Mouse (Mus musculus): ENCODE measurements at regions not wholly inside any gene's neighbourhood (a gene's known extent, or its start where the extent isn't known, plus 50 kb on each side); places are given as distances from the start of the nearest gene placed in this dataset.

DNA sequence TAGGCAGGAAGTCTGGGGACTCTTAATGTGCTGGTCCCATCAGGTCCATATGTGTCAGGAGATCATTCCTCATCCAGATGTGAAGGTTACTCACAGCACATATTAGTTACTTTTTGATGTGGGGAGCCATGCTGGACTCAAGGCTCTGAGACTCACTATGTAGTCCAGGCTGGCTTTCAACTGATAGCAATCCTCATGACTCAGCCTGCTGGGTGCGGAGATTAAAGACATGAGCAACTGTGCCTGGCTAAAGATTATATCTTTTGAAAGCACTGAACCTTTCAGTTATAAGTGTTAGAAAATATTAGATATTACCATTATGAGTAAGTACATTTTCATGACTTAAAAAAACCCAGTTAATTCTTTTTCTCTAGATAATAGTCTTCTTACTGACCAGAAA, 155.6 kb upstream of the Itga4 start:
- Histone ChIP-seq H3K9ac (replicated peaks; ENCODE audit: low read depth, low read length) (no peak overlapping the region), H3K4me2 (ENCODE audit: low read depth, low read length) (no peak overlapping the region), H3K36me3 (replicated peaks; ENCODE audit: control insufficient read depth, insufficient read depth, low read length) (no peaks in the 10 kb centered on the region), H3K9me3 (replicated peaks; ENCODE audit: control insufficient read depth, low read length) (no peaks in the 10 kb centered on the region), H3K27me3 (ENCODE audit: control insufficient read depth, insufficient read depth, low read length) (no peaks in the 10 kb centered on the region), H3K4me3 (ENCODE audit: low read depth, low read length) (no peak overlapping the region), H3K4me1 (ENCODE audit: control insufficient read depth, insufficient read depth) (no peaks in the 10 kb centered on the region), H3K27ac (ENCODE audit: low read depth) (no peak overlapping the region)
- ATAC-seq (ENCODE audit: insufficient read depth, low read depth) (no peak), DNase-seq (ENCODE audit: low spot score) (no peak)
- WGBS = 84% methylated on average over 1 of the region's 1 CpGs
- TF ChIP-seq EP300 (IDR thresholded peaks at IDR 0.05; ENCODE audit: low read depth) (no peak), CTCF (IDR thresholded peaks at IDR 0.05; ENCODE audit: low read depth) (no peak)

- H3K4me1 ChIP-seq (ENCODE audit: control insufficient read depth, insufficient read depth) = no peaks in the 10 kb centered on the region
- no peak for ATAC-seq (ENCODE audit: insufficient read depth, low read depth)
- no peak overlapping the region for H3K27ac ChIP-seq (ENCODE audit: low read depth)
- no peaks in the 10 kb centered on the region for H3K9me3 ChIP-seq (replicated peaks; ENCODE audit: control insufficient read depth, low read length)
- no peak overlapping the region for H3K9ac ChIP-seq (replicated peaks; ENCODE audit: low read depth, low read length)
- H3K36me3 ChIP-seq (replicated peaks; ENCODE audit: control insufficient read depth, insufficient read depth, low read length) = no peaks in the 10 kb centered on the region
- no peak for DNase-seq (ENCODE audit: low spot score)
- no peaks in the 10 kb centered on the region for H3K27me3 ChIP-seq (ENCODE audit: control insufficient read depth, insufficient read depth, low read length)
- no peak for TF ChIP-seq CTCF (IDR thresholded peaks at IDR 0.05; ENCODE audit: low read depth)
- no peak for TF ChIP-seq EP300 (IDR thresholded peaks at IDR 0.05; ENCODE audit: low read depth)
- no peak overlapping the region for H3K4me3 ChIP-seq (ENCODE audit: low read depth, low read length)
- no peak overlapping the region for H3K4me2 ChIP-seq (ENCODE audit: low read depth, low read length)
- 68% methylated on average over 1 of the region's 1 CpGs for WGBS
Measured at GRCm38 (mm10) chr2:79111673-79112072, 143.6 kb upstream of the Itga4 start.

DNA sequence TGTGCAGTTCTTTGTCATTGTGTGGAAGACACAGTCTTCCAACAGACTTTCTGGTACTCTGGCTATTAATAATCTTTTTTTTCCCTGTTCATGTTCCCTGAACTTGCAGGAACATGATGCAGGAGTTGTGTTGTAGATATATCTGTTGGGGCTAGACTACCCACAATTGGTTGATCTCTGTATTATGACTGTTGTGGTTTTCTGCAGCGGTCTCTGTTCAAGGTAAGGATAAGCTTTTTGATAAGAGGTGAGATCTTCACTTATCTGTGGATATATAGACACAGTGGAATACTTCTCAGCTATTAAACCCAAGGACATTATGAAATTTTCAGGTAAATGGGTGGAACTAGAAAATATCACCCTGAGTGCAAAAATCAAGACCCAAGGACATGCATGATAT, 143.2 kb upstream of the Itga4 start:
- H3K36me3 ChIP-seq (replicated peaks; ENCODE audit: control insufficient read depth, insufficient read depth, low read length) = no peaks in the 10 kb centered on the region
- DNase-seq (ENCODE audit: low spot score) (no peak), ATAC-seq (ENCODE audit: insufficient read depth, low read depth) (no peak)
- no peaks in the 10 kb centered on the region for H3K27me3 ChIP-seq (ENCODE audit: control insufficient read depth, insufficient read depth, low read length)
- no peaks in the 10 kb centered on the region for H3K4me1 ChIP-seq (ENCODE audit: control insufficient read depth, insufficient read depth)
- H3K27ac ChIP-seq (ENCODE audit: low read depth) = no peak overlapping the region
- no peak overlapping the region for H3K9ac ChIP-seq (replicated peaks; ENCODE audit: low read depth, low read length)
- no peak overlapping the region for H3K4me2 ChIP-seq (ENCODE audit: low read depth, low read length)
- no peak overlapping the region for H3K4me3 ChIP-seq (ENCODE audit: low read depth, low read length)
- no peaks in the 10 kb centered on the region for H3K9me3 ChIP-seq (replicated peaks; ENCODE audit: control insufficient read depth, low read length)
- WGBS = 78% methylated on average over 1 of the region's 1 CpGs
- TF ChIP-seq EP300 (IDR thresholded peaks at IDR 0.05; ENCODE audit: low read depth) (no peak), CTCF (IDR thresholded peaks at IDR 0.05; ENCODE audit: low read depth) (no peak)

- TF ChIP-seq EP300 (IDR thresholded peaks at IDR 0.05; ENCODE audit: low read depth) = no peak
- no peak for TF ChIP-seq CTCF (IDR thresholded peaks at IDR 0.05; ENCODE audit: low read depth)
- no peaks in the 10 kb centered on the region for H3K36me3 ChIP-seq (replicated peaks; ENCODE audit: control insufficient read depth, insufficient read depth, low read length)
- no peak overlapping the region for H3K27ac ChIP-seq (ENCODE audit: low read depth)
- no peak overlapping the region for H3K4me2 ChIP-seq (ENCODE audit: low read depth, low read length)
- H3K4me3 ChIP-seq (ENCODE audit: low read depth, low read length) = no peak overlapping the region
- 81% methylated on average over 6 of the region's 6 CpGs for WGBS
- no peaks in the 10 kb centered on the region for H3K9me3 ChIP-seq (replicated peaks; ENCODE audit: control insufficient read depth, low read length)
- no peaks in the 10 kb centered on the region for H3K27me3 ChIP-seq (ENCODE audit: control insufficient read depth, insufficient read depth, low read length)
- no peak for ATAC-seq (ENCODE audit: insufficient read depth, low read depth)
- no peaks in the 10 kb centered on the region for H3K4me1 ChIP-seq (ENCODE audit: control insufficient read depth, insufficient read depth)
- no peak overlapping the region for H3K9ac ChIP-seq (replicated peaks; ENCODE audit: low read depth, low read length)
- DNase-seq (ENCODE audit: low spot score) = no peak
Measured at GRCm38 (mm10) chr2:79120610-79121345, 134.4 kb upstream of the Itga4 start.

DNA sequence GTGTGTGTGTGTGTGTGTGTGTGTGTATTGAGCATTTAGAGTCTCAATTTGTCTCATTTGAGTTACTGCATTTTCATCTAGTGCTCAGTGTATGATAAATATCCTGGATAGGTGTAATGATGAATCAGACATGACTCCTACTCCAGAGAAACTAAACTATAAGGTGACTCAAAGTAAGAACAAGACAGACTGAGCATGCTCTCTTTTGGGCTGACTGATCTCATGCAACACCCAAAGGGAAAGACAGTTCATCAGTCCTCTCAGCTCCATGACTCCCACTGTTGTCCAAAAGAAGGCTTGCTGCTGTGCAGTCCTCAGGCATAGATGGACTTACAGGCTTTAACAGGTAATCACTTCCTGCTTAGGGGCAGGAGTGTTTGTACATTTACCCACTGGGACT, 132.7 kb upstream of the Itga4 start:
- TF ChIP-seq EP300 (IDR thresholded peaks at IDR 0.05; ENCODE audit: low read depth) = no peak
- TF ChIP-seq CTCF (IDR thresholded peaks at IDR 0.05; ENCODE audit: low read depth) = no peak
- no peaks in the 10 kb centered on the region for H3K4me1 ChIP-seq (ENCODE audit: control insufficient read depth, insufficient read depth)
- H3K36me3 ChIP-seq (replicated peaks; ENCODE audit: control insufficient read depth, insufficient read depth, low read length) = no peaks in the 10 kb centered on the region
- H3K4me3 ChIP-seq (ENCODE audit: low read depth, low read length) = no peak overlapping the region
- no peaks in the 10 kb centered on the region for H3K27me3 ChIP-seq (ENCODE audit: control insufficient read depth, insufficient read depth, low read length)
- H3K27ac ChIP-seq (ENCODE audit: low read depth) = no peak overlapping the region
- no peaks in the 10 kb centered on the region for H3K9me3 ChIP-seq (replicated peaks; ENCODE audit: control insufficient read depth, low read length)
- no peak overlapping the region for H3K9ac ChIP-seq (replicated peaks; ENCODE audit: low read depth, low read length)
- H3K4me2 ChIP-seq (ENCODE audit: low read depth, low read length) = no peak overlapping the region
- ATAC-seq (ENCODE audit: insufficient read depth, low read depth) (no peak), DNase-seq (ENCODE audit: low spot score) (no peak)
